Mouse (Mus musculus) heart, adult 2 months (tissue): ENCODE results near the gene Gm45337.
"Not testable (repeated sequence)": the region's sequence is repeated elsewhere in the genome, so short reads cannot be mapped to it uniquely, and the experiment has no call there.

Experiments
- CTCF ChIP-seq: fragments of 200-600 bp; IDR thresholded peaks from 2 replicates; pipeline ENCODE4 v1.8.1; 2022; ENCODE audit warnings: antibody characterized with exemption, mild to moderate bottlenecking, moderate library complexity
- POLR2A ChIP-seq: fragments of 200-500 bp; IDR thresholded peaks from 2 replicates; pipeline ENCODE4 v1.6.1; 2011; ENCODE audit warnings: mild to moderate bottlenecking, low read depth, low read length, control low read depth; ENCODE audit not compliant: insufficient read depth

- not testable (repeated sequence) for TF ChIP-seq CTCF, POLR2A
These were observed 31.5 kb upstream of the Gm45337 start, which contains the start of gene Krtap5-2 for GRCm38 (mm10) chr7:142175905-142176304.
